Mouse (Mus musculus) heart, embryonic 12.5 days (tissue): ENCODE results near the gene Btbd35f28. TPM values are rescaled to one million over a fixed set of nuclear protein-coding genes. Genes with fewer than 3 reads are reported as not detected.
"Not testable (repeated sequence)": the region's sequence is repeated elsewhere in the genome, so short reads cannot be mapped to it uniquely, and the experiment has no call there.

ENCODE experiments used
- ATAC-seq: fragments of 200-750 bp; cut with Nextera tagmentation; 2 replicates; pipeline ENCODE4 v1.8.0; 2017; ENCODE audit warnings: moderate TSS enrichment, moderate library complexity; ENCODE audit not compliant: insufficient number of reproducible peaks, low FRiP score
- H3K27ac ChIP-seq: fragments of 300-500 bp; sonication (generic); 2 replicates; pipeline ENCODE4 v1.5.1; 2016; ENCODE audit warnings: mild to moderate bottlenecking, moderate library complexity; ENCODE audit not compliant: poor library complexity, severe bottlenecking
- H3K27me3 ChIP-seq: fragments of 300-500 bp; sonication (generic); replicated peaks from 2 replicates; pipeline ENCODE4 v1.6.1; 2016; ENCODE audit warnings: mild to moderate bottlenecking, moderate library complexity
- H3K36me3 ChIP-seq: fragments of 300-500 bp; sonication (generic); 2 replicates; pipeline ENCODE4 v1.6.1; 2016; ENCODE audit warnings: mild to moderate bottlenecking, moderate library complexity
- H3K4me1 ChIP-seq: fragments of 300-500 bp; sonication (generic); replicated peaks from 2 replicates; pipeline ENCODE4 v1.6.1; 2016; ENCODE audit warnings: mild to moderate bottlenecking
- H3K4me2 ChIP-seq: fragments of 300-500 bp; sonication (generic); 2 replicates; pipeline ENCODE4 v1.6.1; 2016; ENCODE audit warnings: mild to moderate bottlenecking, moderate library complexity
- H3K4me3 ChIP-seq: fragments of 300-500 bp; sonication (generic); 2 replicates; pipeline ENCODE4 v1.5.1; 2016; ENCODE audit warnings: mild to moderate bottlenecking
- H3K9ac ChIP-seq: fragments of 300-500 bp; sonication (generic); 2 replicates; pipeline ENCODE4 v1.6.1; 2016; ENCODE audit warnings: mild to moderate bottlenecking, moderate library complexity
- H3K9me3 ChIP-seq: fragments of 300-500 bp; sonication (generic); replicated peaks from 2 replicates; pipeline ENCODE4 v1.6.1; 2016; ENCODE audit warnings: mild to moderate bottlenecking, moderate library complexity
- WGBS: fragments of 180-500 bp; shearing (Covaris S2); methylation state at CpG from one replicate; pipeline ENCODE4 v1.1.7; 2016; 5-methylcytosine and 5-hydroxymethylcytosine counted together
- polyA plus RNA-seq: library from polyadenylated mRNA; unstranded; fragments of >200 nt; fragmentation: Nextera tagmentation; extraction: Ambion mirVana; gene quantifications from 2 replicates; pipeline ENCODE4 v1.2.1, GENCODE M21; 2016

The Btbd35f28 gene
- not detected in 2 replicates for polyA plus RNA-seq

GRCm38 (mm10) chrX:4196276-4196675 is at the start of gene Btbd35f28:
Gene Btbd35f28, plus strand, starts transcription at chrX:4196576.
- H3K4me2 ChIP-seq, H3K9me3 ChIP-seq, H3K9ac ChIP-seq, H3K27me3 ChIP-seq, H3K36me3 ChIP-seq, H3K4me1 ChIP-seq, H3K27ac ChIP-seq, H3K4me3 ChIP-seq, ATAC-seq: not testable (repeated sequence)
- WGBS = 14% methylated on average over 1 of the region's 2 CpGs

Other genes starting within 250 kb of the Btbd35f28 start
- not detected in 2 replicates for gene Btbd35f16, start 239.6 kb upstream of the Btbd35f28 start, polyA plus RNA-seq
- not detected in 2 replicates for gene Btbd35f3, start 158.9 kb upstream of the Btbd35f28 start, polyA plus RNA-seq
- gene Btbd35f20, start 94.7 kb downstream of the Btbd35f28 start, polyA plus RNA-seq = not detected in 2 replicates
- gene Btbd35f17, start 174.1 kb downstream of the Btbd35f28 start, polyA plus RNA-seq = not detected in 2 replicates